In the genomic region with DNA sequence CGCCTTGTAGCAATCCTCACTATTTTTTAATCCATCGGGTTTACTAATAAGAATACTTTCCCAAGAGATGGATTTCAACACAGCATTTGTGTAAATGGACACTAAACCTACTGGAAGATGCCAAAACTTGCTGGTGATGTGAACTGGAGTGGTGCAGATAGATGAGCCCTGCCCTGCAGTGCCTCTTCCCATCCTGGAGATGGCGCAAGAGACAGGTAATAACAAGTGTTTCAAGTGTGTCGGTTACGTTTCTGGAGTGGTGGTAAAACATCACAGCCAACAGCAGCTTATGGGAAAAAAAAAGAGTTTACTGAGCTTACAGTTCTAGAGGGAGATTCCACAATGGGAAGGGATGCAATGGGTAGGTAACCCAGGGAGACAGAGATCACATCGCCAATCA, we compare ENCODE assay signal across 12 mouse cellular contexts. TPM values are rescaled to one million over a fixed set of nuclear protein-coding genes. Genes with fewer than 3 reads are reported as not detected.
A peak's percentile ranks its signal among the peaks of the same experiment; 100 is the strongest.
DNase-seq lines count a peak whose midpoint lies in the region; ATAC-seq and TF ChIP-seq lines count a peak whose summit lies in the region.
"Had no signal": no experiment of that assay in that cellular context is flagged by ENCODE, and none has a peak within 500 bp of the region (broad histone marks: within the 10 kb centered on the region; RNA-seq: fewer than 3 reads in every experiment).

No protein-coding gene starts in this region.

- WGBS in kidney, postnatal 0 days, result 64% methylated on average over 6 of the region's 6 CpGs

- no peak for TF ChIP-seq POLR2A in cortical plate, adult 2 months (IDR thresholded peaks at IDR 0.05; ENCODE audit: extremely low read depth, insufficient read depth, low read length)

- peak; percentile 45 for TF ChIP-seq CTCF in kidney, postnatal 0 days (IDR thresholded peaks at IDR 0.05; ENCODE audit: low read depth)
- peak; percentile 84 for TF ChIP-seq CTCF in E14TG2a.4 (conservative IDR thresholded peaks at IDR 0.05; ENCODE audit: low read length)
- 0 out of 2 replicates have a peak, but pooled peaks have one; percentile 10 for TF ChIP-seq CTCF in cortical plate, adult 2 months (IDR thresholded peaks at IDR 0.05; ENCODE audit: extremely low read depth, insufficient read depth, low read length)

- no peaks in the 10 kb centered on the region for H3K9me3 ChIP-seq in kidney, postnatal 0 days (replicated peaks; ENCODE audit: low read length)
- no peaks in the 10 kb centered on the region for H3K9me3 ChIP-seq in E14TG2a.4 (ENCODE audit: low read length)
- H3K9me3 ChIP-seq: embryonic facial prominence, embryonic 13.5 days; midbrain, embryonic 15.5 days had no signal

- no peak for DNase-seq in kidney, postnatal 0 days (ENCODE audit: low spot score)
- DNase-seq in kidney, postnatal 4 days, result no peak
- DNase-seq in 416B (ENCODE audit: low read depth) (peak; percentile 46), adipocyte (ENCODE audit: low spot score) (no peak)
- no peak for DNase-seq in heart, postnatal 10 days
- DNase-seq: adrenal gland, postnatal 36 days; thymus, postnatal 36 days had no signal

- H3K27me3 ChIP-seq in kidney, postnatal 0 days (ENCODE audit: insufficient read depth, low read length), result no peaks in the 10 kb centered on the region
- H3K27me3 ChIP-seq in E14TG2a.4 (ENCODE audit: insufficient read depth, low read length), result no peaks in the 10 kb centered on the region
- H3K27me3 ChIP-seq: midbrain, embryonic 15.5 days had no signal

- H3K4me2 ChIP-seq in kidney, postnatal 0 days (ENCODE audit: low read length), result no peak overlapping the region
- H3K4me2 ChIP-seq: embryonic facial prominence, embryonic 13.5 days; midbrain, embryonic 15.5 days had no signal

- H3K4me3 ChIP-seq in kidney, postnatal 0 days (replicated peaks; ENCODE audit: low read depth, low read length), result no peak overlapping the region
- H3K4me3 ChIP-seq in E14TG2a.4 (replicated peaks; ENCODE audit: low read length), result no peak overlapping the region
- no peak overlapping the region for H3K4me3 ChIP-seq in cortical plate, adult 2 months (ENCODE audit: insufficient read depth, low read length)
- H3K4me3 ChIP-seq: embryonic facial prominence, embryonic 13.5 days; midbrain, embryonic 15.5 days had no signal

- no peak for ATAC-seq in kidney, postnatal 0 days (replicated peaks; ENCODE audit: low FRiP score, low read depth)
- no peak for ATAC-seq in frontal cortex, adult (ENCODE audit: low TSS enrichment)
- ATAC-seq: midbrain, embryonic 15.5 days had no signal

- H3K9ac ChIP-seq in kidney, postnatal 0 days (ENCODE audit: low read depth, low read length), result no peak overlapping the region
- H3K9ac ChIP-seq: embryonic facial prominence, embryonic 13.5 days; midbrain, embryonic 15.5 days had no signal

- H3K27ac ChIP-seq in kidney, postnatal 0 days, result no peak overlapping the region
- no peak overlapping the region for H3K27ac ChIP-seq in cortical plate, adult 2 months (ENCODE audit: insufficient read depth, low read length)
- H3K27ac ChIP-seq: embryonic facial prominence, embryonic 13.5 days; midbrain, embryonic 15.5 days had no signal

- no peaks in the 10 kb centered on the region for H3K4me1 ChIP-seq in kidney, postnatal 0 days (replicated peaks; ENCODE audit: insufficient read depth, low read length)
- no peaks in the 10 kb centered on the region for H3K4me1 ChIP-seq in E14TG2a.4 (replicated peaks; ENCODE audit: low read depth, low read length)
- no peaks in the 10 kb centered on the region for H3K4me1 ChIP-seq in cortical plate, adult 2 months (ENCODE audit: control insufficient read depth, insufficient read depth, low read length)
- H3K4me1 ChIP-seq: midbrain, embryonic 15.5 days had no signal

- H3K36me3 ChIP-seq in kidney, postnatal 0 days (ENCODE audit: insufficient read depth, low read length), result no peaks in the 10 kb centered on the region
- H3K36me3 ChIP-seq in E14TG2a.4 (ENCODE audit: insufficient read depth, low read length), result no peaks in the 10 kb centered on the region
- H3K36me3 ChIP-seq: embryonic facial prominence, embryonic 13.5 days; midbrain, embryonic 15.5 days had no signal

- intact Hi-C loops in heart, postnatal 10 days (cut with DNase I), result no loop called here

RNA-seq across cellular contexts. Expression of gene Sfrp2, which starts 51.5 kb away (rescaled TPM):
- polyA plus RNA-seq in kidney, postnatal 0 days (2015; fragmentation: Nextera tagmentation; extraction: Ambion mirVana), result 126 and 128 TPM in 2 replicates
- 2.4 and 3.6 TPM in 2 replicates for polyA plus RNA-seq in cortical plate, adult 2 months (2012; rRNA removed)
- total RNA-seq in heart, postnatal 10 days (2021), result 10 to 100 TPM; 30.0 to 31.8 TPM

Comparison
In these comparisons a context has a peak if more than half of its experiments do, and no peak if none do; other contexts are left out.
1. CTCF ChIP-seq: peak in every context shown above with its lines; median percentile 84 in E14TG2a.4; 45 in kidney, postnatal 0 days; 10 in cortical plate, adult 2 months.
2. RNA of gene Sfrp2, which starts 51.5 kb away (polyA plus RNA-seq): 126 to 128 TPM in kidney, postnatal 0 days; 2.4 to 3.6 TPM in cortical plate, adult 2 months; every median in the first group is over 10 times any median in the second.